Mouse (Mus musculus): ENCODE data around the gene Hist3h2ba.
"Not testable (repeated sequence)": the region's sequence is repeated elsewhere in the genome, so short reads cannot be mapped to it uniquely, and the experiment has no call there.

Hist3h2ba gene

GRCm38 (mm10) chr11:58939088-58939439 lies 9.7 kb upstream of the Hist3h2ba start:
- DNase-seq: no peak

DNA sequence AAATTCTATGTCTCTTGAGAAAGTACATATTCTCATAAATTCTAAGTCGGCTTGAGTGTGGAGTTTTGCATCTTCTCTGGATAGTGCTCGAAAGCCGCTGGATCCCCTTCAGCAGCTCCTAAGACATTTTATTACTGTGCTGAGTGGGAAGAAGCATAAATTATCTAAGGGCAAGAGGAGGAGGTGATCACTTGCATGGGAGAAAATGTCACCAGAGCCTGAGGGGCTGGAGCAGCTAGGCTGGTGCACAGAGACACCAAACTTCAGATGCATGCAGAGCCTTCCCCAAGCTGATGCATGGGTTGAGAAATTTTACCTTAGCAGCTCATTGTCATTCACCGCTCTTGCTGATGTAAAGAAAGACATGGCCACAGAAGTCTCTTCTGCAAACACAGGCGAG lies 4.6 kb upstream of the Hist3h2ba start:
- no peak for DNase-seq

DNA sequence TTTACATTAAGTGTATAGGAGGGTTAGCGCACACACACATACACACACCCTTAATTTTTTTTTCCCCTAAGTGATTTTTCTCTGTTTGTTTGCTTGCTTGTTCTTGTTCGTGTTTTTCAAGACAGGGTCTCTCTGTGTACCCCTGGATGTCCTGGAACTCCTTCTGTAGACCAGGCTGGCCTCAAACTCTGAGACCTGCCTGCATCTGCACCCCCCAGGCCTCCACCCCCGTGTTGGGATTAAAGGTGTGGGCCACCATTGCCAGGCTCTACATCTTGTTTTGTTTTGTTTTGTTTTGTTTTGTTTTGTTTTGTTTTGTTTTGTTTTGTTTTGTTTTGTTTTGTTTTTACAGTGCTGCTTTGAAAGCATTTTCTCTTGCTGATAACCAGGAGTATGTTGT lies 1.4 kb upstream of the Hist3h2ba start:
- DNase-seq: no peak

DNA sequence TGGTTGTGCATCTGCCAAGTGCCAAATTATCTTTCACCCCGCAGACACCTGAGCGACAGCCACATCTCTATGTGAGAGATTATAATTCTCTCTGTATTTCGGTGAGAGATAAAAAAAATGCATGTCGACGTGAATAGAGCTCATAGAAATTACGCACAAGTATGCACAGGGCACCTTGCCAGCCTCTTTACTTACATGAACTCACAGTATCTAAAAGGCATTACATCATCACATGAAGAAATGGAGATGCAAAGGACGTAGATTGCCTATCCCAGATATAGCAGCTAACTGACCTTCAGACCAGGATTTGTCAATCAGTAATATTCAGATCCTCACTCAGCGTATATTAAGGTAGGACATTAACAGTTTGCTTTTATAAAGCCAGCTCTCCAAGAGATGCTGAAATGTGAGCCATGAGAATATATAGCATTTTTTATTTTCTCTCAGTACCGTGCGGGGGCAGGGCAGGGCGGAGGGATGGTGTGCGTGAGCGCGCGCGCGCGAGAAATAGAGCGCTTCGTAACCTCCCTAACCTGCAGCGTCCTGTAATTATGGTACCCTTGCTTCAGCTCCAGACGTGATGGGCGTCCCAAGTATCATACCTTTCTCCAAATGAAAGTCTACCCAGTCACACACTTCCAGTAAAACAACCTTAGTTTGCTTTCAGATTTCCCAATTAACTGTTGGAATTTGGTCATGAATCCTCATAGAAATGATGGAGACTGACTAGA lies 757 bp upstream of the Hist3h2ba start:
- DNase-seq: peak; percentile 51

GRCm38 (mm10) chr11:58949480-58950431 lies 1.0 kb downstream of the Hist3h2ba start:
- peak; percentile 79 for DNase-seq

GRCm38 (mm10) chr11:58951210-58951609 lies 2.5 kb downstream of the Hist3h2ba start:
- DNase-seq: peak; percentile 25

DNA sequence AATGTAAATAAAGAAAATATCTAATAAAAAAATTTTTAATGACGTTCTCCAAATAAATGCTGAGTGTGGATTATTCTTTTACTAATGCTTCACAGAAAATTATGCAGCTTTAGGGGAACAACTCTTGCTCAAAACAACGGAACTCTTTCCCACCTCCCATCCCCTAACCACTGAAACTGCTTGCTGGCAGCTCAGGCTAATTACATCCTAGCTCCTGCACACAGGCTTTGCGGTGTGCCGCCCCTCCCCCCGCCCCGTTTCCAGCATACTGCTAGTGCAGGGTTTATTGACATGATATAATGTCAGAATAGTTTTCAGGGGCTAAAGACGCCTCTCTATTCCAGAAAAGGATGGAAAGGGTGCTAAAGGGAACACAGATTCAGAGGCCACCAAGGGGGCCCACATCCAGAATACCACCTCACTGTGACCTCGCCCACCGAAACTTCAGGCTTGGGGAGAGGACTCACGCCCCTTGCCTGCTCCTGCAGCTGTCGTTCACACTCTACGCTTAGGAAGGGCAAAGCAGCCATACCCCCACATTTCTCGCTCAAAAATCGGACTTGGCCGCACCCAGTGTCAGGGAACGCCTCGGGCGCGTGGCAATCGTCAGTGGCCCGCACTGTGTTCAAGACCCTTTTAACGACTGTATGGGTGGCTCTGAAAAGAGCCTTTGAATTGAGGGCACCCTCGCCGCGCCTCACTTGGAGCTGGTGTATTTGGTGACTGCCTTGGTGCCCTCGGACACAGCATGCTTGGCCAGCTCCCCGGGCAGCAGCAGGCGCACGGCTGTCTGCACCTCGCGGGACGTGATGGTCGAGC lies 4.8 kb downstream of the Hist3h2ba start:
- peak; percentile 70 for DNase-seq

GRCm38 (mm10) chr11:58954170-58954419 lies 5.4 kb downstream of the Hist3h2ba start:
- DNase-seq: not testable (repeated sequence)

DNA sequence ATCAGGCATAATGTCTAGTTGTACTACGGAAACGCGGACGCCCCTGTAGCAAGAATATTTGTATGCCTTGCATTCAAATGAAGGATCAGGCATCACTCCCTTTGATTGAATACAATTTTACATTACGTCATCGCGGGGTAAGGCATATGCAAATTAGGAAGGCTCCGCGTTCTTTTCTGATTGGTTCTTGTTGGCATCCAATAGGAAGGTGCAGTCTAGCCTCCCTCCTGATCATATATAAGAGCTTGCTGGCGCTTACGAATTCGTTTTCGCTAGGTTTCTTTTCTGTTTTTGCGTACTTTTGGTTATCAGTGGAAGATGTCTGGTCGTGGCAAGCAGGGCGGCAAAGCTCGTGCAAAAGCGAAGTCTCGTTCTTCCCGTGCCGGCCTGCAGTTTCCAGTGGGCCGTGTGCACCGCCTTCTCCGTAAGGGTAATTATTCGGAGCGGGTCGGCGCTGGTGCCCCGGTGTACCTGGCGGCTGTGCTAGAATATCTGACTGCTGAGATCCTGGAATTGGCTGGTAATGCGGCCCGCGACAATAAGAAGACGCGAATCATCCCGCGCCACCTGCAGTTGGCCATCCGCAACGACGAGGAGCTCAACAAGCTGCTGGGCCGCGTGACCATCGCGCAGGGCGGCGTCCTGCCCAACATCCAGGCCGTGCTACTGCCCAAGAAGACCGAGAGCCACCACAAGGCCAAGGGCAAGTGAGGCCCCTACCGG lies 5.9 kb downstream of the Hist3h2ba start, which contains the start of the genes Hist3h2a and Trim17:
TSS of gene Hist3h2a (plus strand) at position 266 of the 723 bp plus-strand sequence.
TSS of gene Trim17 (plus strand) at position 266 of the 723 bp plus-strand sequence.
- DNase-seq: peak; percentile 99

GRCm38 (mm10) chr11:58955143-58955867 lies 6.6 kb downstream of the Hist3h2ba start:
- DNase-seq: peak; percentile 83

DNA sequence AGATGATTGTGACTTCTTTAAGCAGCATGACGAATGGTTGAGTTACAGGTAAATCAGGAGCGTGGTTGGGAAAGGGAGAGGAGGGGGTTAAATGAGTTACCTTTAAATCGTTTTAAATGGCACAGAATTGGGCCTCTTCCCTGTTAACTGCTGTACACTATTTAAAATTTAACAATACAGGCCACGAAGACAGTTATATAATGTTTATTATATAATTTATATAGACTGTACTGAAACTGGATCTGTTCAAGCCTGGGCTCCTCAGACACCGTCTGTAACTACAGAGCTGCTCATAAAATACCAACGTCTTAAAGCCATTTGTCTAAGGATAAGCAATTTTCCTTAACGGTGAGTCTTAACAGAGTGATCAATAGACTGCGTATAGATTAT lies 7.1 kb downstream of the Hist3h2ba start:
- no peak for DNase-seq

DNA sequence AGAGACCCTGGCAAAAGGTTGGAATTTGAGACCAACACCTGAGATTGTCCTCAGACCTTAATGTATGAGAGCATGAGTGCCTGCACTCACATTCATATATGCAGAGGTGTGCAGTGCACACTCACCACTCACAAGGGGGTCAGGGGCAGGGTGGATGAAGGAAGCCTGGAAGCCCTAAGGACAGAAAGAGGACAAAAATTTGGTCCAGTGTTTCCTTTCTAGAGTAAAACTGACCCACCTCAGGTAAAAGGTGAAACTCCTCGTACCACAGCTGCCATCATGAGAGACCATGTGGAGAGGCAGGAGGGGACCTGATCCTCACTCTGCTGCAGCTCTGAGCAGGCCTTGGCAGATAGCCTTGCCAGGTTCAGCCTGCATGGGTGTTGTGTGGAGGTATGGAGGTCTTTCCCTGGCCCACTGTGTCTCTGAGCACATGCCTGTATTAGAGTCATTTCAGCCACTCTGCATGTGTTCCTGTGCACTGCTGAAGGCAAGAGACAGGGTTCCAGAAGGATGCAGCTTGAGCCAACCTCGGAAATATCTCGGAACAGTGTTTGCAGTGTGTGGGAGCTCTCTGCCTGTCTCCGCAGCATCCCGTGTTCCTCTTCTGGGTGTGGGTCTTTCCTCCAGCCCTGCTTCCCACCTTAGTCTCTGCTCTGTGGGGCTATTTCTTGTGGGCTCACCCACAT lies 8.7 kb downstream of the Hist3h2ba start:
- DNase-seq: no peak

GRCm38 (mm10) chr11:58958536-58958935 lies 9.8 kb downstream of the Hist3h2ba start:
- DNase-seq: no peak

- no peak for DNase-seq
Observed at GRCm38 (mm10) chr11:58959186-58959825, 10.6 kb downstream of the Hist3h2ba start.

- DNase-seq: peak; percentile 92
Observed at GRCm38 (mm10) chr11:58959921-58960465, 11.3 kb downstream of the Hist3h2ba start.

DNA sequence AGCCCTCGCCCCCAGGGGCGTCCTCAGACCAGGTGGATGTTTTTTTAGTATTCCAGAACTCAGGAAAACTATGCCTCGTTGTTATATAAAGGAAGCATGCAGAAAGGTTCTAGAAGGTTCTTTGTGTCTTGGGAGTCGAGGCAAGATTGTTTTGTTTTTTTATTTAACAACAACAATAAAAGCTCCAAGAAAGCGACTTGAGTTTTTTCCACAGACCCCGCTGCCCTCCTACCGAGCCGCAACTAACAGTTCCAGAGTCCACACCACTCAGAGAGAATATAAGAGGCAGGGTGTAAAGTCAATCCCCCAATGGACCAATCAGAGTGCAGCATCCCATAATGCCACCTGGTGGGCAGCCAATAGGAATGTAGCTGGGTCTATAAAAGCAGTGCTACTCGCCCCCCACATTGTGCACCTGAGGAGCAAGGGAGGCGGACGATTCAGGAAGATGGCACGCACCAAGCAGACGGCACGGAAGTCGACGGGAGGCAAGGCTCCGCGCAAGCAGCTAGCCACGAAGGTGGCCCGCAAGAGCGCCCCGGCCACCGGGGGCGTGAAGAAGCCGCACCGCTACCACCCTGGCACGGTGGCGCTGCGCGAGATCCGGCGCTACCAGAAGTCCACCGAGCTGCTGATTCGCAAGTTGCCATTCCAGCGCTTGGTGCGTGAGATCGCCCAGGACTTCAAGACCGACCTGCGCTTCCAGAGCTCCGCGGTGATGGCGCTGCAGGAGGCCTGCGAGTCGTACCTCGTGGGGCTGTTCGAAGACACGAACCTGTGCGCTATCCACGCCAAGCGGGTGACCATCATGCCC lies 12.9 kb downstream of the Hist3h2ba start:
- peak; percentile 30 for DNase-seq

- DNase-seq: peak; percentile 34
Observed at GRCm38 (mm10) chr11:58963543-58963942, 14.8 kb downstream of the Hist3h2ba start.

DNA sequence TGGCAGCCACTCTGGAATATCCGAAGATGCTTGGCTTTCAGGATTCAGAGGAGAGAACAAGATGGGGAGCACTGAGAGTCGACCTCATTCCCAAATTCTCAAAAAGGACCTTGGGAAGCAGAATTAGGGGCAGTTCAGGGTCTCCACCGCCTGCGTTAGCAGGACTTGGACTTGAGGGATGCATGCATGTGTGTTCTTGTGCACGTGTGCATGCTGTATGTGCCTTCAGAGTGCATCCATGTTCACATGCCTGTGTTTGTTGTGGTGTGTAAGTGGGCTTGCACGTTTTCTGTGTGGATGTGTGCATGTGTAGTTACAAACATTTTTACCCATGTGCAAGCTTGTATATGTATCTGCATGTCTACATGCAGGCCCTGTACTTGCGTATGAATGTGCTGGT lies 15.5 kb downstream of the Hist3h2ba start:
- no peak for DNase-seq

DNA sequence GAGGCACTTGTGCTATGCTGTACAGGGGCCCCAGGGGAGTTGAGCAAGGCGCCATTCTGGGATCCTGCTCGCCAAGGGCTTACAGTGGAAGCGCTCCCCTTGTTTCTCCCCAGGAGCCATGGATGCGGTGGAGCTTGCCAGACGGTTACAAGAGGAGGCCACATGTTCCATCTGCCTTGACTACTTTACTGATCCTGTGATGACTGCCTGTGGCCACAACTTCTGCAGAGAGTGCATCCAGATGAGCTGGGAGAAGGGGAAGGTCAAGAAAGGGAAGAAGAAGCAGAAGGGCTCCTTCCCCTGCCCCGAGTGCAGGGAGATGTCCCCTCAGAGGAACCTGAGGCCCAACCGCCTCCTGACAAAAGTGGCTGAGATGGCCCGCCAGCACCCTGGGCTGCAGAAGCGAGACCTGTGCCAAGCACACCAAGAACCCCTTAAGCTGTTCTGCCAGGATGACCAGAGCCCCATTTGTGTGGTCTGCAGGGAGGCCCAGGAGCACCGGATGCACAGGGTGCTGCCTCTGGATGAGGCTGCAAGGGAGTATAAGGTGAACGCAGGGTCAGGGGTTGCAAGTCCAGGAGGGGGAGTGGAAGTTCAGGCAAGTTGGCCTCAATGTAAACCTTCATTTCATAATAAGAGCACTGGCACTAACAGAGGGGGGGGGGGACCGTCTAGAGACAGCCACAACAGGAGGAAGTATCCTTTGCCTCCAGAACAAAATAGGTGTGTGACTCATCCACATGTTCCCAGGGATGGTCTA lies 16.5 kb downstream of the Hist3h2ba start:
- no peak for DNase-seq
